In the genomic region with DNA sequence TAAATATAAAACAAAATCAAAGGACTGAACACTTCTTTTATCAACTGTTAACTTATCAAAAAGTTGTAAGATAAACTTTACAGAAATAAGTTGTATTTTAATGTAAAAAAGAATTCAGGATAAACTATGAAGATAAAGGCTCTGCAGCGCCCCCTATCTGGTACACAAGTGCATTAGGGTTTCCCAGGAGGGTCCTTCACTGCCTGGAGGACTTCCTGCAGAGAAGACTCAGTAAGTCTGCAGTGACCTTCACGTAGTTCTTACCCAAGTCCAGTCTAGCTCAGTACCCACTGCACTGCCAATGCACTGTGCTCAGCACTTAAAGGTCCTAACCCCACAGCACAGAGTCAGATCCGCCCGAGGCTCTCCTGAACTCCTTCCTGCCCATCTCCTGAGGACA, we compare ENCODE assay signal across 16 mouse cellular contexts. TPM values are rescaled to one million over a fixed set of nuclear protein-coding genes. Genes with fewer than 3 reads are reported as not detected.
DNase-seq lines count a peak whose midpoint lies in the region; ATAC-seq and TF ChIP-seq lines count a peak whose summit lies in the region.
"Had no signal": no experiment of that assay in that cellular context is flagged by ENCODE, and none has a peak within 500 bp of the region (broad histone marks: within the 10 kb centered on the region; RNA-seq: fewer than 3 reads in every experiment).

No protein-coding gene starts in this region.

- H3K9me3 ChIP-seq in embryonic facial prominence, embryonic 11.5 days (replicated peaks; ENCODE audit: control insufficient read depth, low read length), result no peaks in the 10 kb centered on the region
- H3K9me3 ChIP-seq in embryonic facial prominence, embryonic 10.5 days, result no peaks in the 10 kb centered on the region
- H3K9me3 ChIP-seq: heart, embryonic 12.5 days; intestine, embryonic 15.5 days; neural tube, embryonic 15.5 days had no signal

- no peak overlapping the region for H3K4me2 ChIP-seq in embryonic facial prominence, embryonic 11.5 days (ENCODE audit: low read depth, low read length)
- H3K4me2 ChIP-seq: heart, embryonic 12.5 days; intestine, embryonic 15.5 days; neural tube, embryonic 15.5 days had no signal

- no peak overlapping the region for H3K27ac ChIP-seq in embryonic facial prominence, embryonic 11.5 days (replicated peaks; ENCODE audit: low read depth, low read length)
- H3K27ac ChIP-seq in embryonic facial prominence, embryonic 10.5 days (replicated peaks), result no peak overlapping the region
- H3K27ac ChIP-seq in left cerebral cortex, adult 2 months, result no peak overlapping the region
- H3K27ac ChIP-seq: intestine, embryonic 15.5 days; neural tube, embryonic 15.5 days had no signal

- ATAC-seq in embryonic facial prominence, embryonic 11.5 days (replicated peaks; ENCODE audit: insufficient number of reproducible peaks, low FRiP score, low TSS enrichment, low read depth), result no peak
- ATAC-seq in granulocyte monocyte progenitor cell, adult 5-6 weeks (replicated peaks; ENCODE audit: poor library complexity, severe bottlenecking), result no peak
- ATAC-seq: intestine, embryonic 15.5 days had no signal

- no peak overlapping the region for H3K4me3 ChIP-seq in embryonic facial prominence, embryonic 11.5 days (ENCODE audit: low read depth, low read length)
- H3K4me3 ChIP-seq in embryonic facial prominence, embryonic 10.5 days, result no peak overlapping the region
- no peak overlapping the region for H3K4me3 ChIP-seq in left cerebral cortex, adult 2 months
- H3K4me3 ChIP-seq: heart, embryonic 12.5 days; intestine, embryonic 15.5 days; neural tube, embryonic 15.5 days had no signal

- H3K4me1 ChIP-seq in embryonic facial prominence, embryonic 11.5 days (ENCODE audit: control insufficient read depth, insufficient read depth, low read length), result peaks cover 3% of the 10 kb centered on the region; the same call in 1 of the 2 replicates
- H3K4me1 ChIP-seq in embryonic facial prominence, embryonic 10.5 days, result peaks cover 20% of the 10 kb centered on the region
- H3K4me1 ChIP-seq: heart, embryonic 12.5 days; intestine, embryonic 15.5 days had no signal

- DNase-seq in embryonic facial prominence, embryonic 11.5 days (ENCODE audit: low spot score), result peak; percentile 44
- no peak for DNase-seq in embryonic facial prominence, embryonic 10.5 days (ENCODE audit: low spot score)
- no peak for DNase-seq in left cerebral cortex, adult 2 months (ENCODE audit: extremely low spot score in 1 of 2, low spot score in 2 of 2)
- DNase-seq in left cerebral cortex, postnatal 36 days (ENCODE audit: low spot score in 2 of 2), result no peak
- DNase-seq in 3T3-L1 (ENCODE audit: low read depth, low spot score), result peak; percentile 64
- peak; percentile 16 for DNase-seq in ZHBTc4 (ENCODE audit: low read depth, low spot score)
- DNase-seq in ovary, adult 18-20 months (ENCODE audit: low spot score), result no peak
- DNase-seq: adrenal gland, postnatal 14 days; cerebellum, postnatal 36 days had no signal

- intact Hi-C loops in left cerebral cortex, adult 2 months (cut with DNase I), result no loop called here
- intact Hi-C loops in left cerebral cortex, postnatal 36 days (cut with DNase I), result no loop called here

- H3K9ac ChIP-seq in embryonic facial prominence, embryonic 11.5 days (replicated peaks; ENCODE audit: low read length), result no peak overlapping the region
- H3K9ac ChIP-seq: heart, embryonic 12.5 days; intestine, embryonic 15.5 days; neural tube, embryonic 15.5 days had no signal

- WGBS in embryonic facial prominence, embryonic 11.5 days, result 61% methylated on average over 4 of the region's 4 CpGs
- 65% methylated on average over 4 of the region's 4 CpGs for WGBS in embryonic facial prominence, embryonic 10.5 days

- TF ChIP-seq CTCF in left cerebral cortex, adult 2 months (IDR thresholded peaks at IDR 0.05), result peak; percentile 53

- H3K27me3 ChIP-seq in embryonic facial prominence, embryonic 11.5 days (ENCODE audit: control insufficient read depth, insufficient read depth, low read length), result no peaks in the 10 kb centered on the region
- H3K27me3 ChIP-seq in embryonic facial prominence, embryonic 10.5 days (replicated peaks; ENCODE audit: low read depth, poor library complexity, severe bottlenecking), result no peaks in the 10 kb centered on the region
- H3K27me3 ChIP-seq: heart, embryonic 12.5 days; intestine, embryonic 15.5 days; neural tube, embryonic 15.5 days had no signal

- no peaks in the 10 kb centered on the region for H3K36me3 ChIP-seq in embryonic facial prominence, embryonic 11.5 days (replicated peaks; ENCODE audit: control insufficient read depth, insufficient read depth, low read depth, low read length)
- peaks cover 71% of the 10 kb centered on the region for H3K36me3 ChIP-seq in embryonic facial prominence, embryonic 10.5 days (replicated peaks)

RNA-seq across cellular contexts. Expression of a gene that starts 24.6 kb away (rescaled TPM):
- polyA plus RNA-seq in embryonic facial prominence, embryonic 11.5 days (2014; fragmentation: Nextera tagmentation; extraction: Ambion mirVana), result 2.5 and 2.6 TPM in 2 replicates
- polyA plus RNA-seq in embryonic facial prominence, embryonic 10.5 days (2016; fragmentation: Nextera tagmentation; extraction: Ambion mirVana), result 1.3 and 1.6 TPM in 2 replicates
- total RNA-seq in left cerebral cortex, adult 2 months (2021), result not detected
- total RNA-seq in left cerebral cortex, postnatal 36 days (2021), result under 1 TPM in 1 of 2 experiments, not detected in 1; 0.12 TPM
- not detected in 2 replicates for total RNA-seq in granulocyte monocyte progenitor cell, adult 5-6 weeks (2014; fragmentation: Nextera tagmentation)
- not detected in 2 replicates for total RNA-seq in granulocyte monocyte progenitor cell, adult 5-6 weeks (2017)
- total RNA-seq: left cerebral cortex, postnatal 25 days; megakaryocyte-erythroid progenitor cell, adult 5-6 weeks had no signal

RNA-seq across cellular contexts. Expression of a gene that starts 31.3 kb away (rescaled TPM):
- polyA plus RNA-seq in embryonic facial prominence, embryonic 11.5 days (2014; fragmentation: Nextera tagmentation; extraction: Ambion mirVana), result 0.06 and 0.27 TPM in 2 replicates
- 0.10 and 0.15 TPM in 2 replicates for polyA plus RNA-seq in embryonic facial prominence, embryonic 10.5 days (2016; fragmentation: Nextera tagmentation; extraction: Ambion mirVana)
- total RNA-seq in left cerebral cortex, adult 2 months (2021), result not detected
- not detected for total RNA-seq in left cerebral cortex, postnatal 36 days (2021)
- not detected in 2 replicates for total RNA-seq in granulocyte monocyte progenitor cell, adult 5-6 weeks (2014; fragmentation: Nextera tagmentation)
- total RNA-seq in granulocyte monocyte progenitor cell, adult 5-6 weeks (2017), result not detected in 2 replicates
- total RNA-seq: left cerebral cortex, postnatal 25 days; megakaryocyte-erythroid progenitor cell, adult 5-6 weeks had no signal
- polyA plus RNA-seq: forebrain, embryonic 16.5 days; heart, embryonic 12.5 days had no signal

Comparison
In these comparisons a context has a peak if more than half of its experiments do, and no peak if none do; other contexts are left out.
1. DNase-seq: peak in embryonic facial prominence, embryonic 11.5 days (single experiment), 3T3-L1 (single experiment) and ZHBTc4 (single experiment); none in embryonic facial prominence, embryonic 10.5 days (single experiment), left cerebral cortex, adult 2 months (0 of 2), left cerebral cortex, postnatal 36 days (0 of 2) and ovary, adult 18-20 months (single experiment).